Mouse (Mus musculus): ENCODE data around the gene Fxyd4.

GRCm38 (mm10) chr6:117934301-117934700, 3.2 kb downstream of the Fxyd4 start:
- TF ChIP-seq CTCF (IDR thresholded peaks at IDR 0.05; ENCODE audit: low read depth) (no peak), EP300 (optimal IDR thresholded peaks at IDR 0.05) (no peak)

Data from stomach, postnatal 0 days (tissue).